Mouse (Mus musculus) heart, postnatal 0 days (tissue): ENCODE measurements around the gene Map2k6.

Experiments
- CTCF ChIP-seq: IDR thresholded peaks from 2 replicates; pipeline ENCODE4 v1.5.1; 2016; ENCODE audit warnings: antibody characterized with exemption, control low read depth, low read depth
- EP300 ChIP-seq: IDR thresholded peaks from 2 replicates; pipeline ENCODE4 v1.6.1; 2016; ENCODE audit warnings: antibody characterized with exemption, low read depth

DNA sequence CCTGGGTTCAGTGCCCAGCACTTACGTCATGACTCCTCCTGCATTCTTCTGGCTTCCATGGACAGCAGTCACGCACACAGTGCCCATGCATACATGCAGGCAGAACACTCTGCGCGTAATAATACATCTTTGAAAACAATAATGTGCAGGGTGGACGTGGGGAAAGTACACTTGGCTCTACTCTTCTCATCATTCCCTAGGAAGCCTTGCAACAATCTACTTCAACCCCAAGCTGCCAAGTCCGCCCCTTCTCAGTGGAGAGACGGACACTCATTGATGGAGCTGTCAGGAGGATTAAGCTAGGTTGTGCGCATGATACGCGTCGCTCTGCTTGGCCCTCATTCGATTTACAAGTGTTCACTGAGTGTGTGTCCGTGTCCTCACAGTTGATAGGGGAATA, 12.7 kb downstream of the Map2k6 start:
- TF ChIP-seq EP300, result no peak
- no peak for TF ChIP-seq CTCF
